Mouse (Mus musculus) Patski (cell line): Measurements from ENCODE around the gene Zfp663. TPM values are rescaled to one million over a fixed set of nuclear protein-coding genes. Genes with fewer than 3 reads are reported as not detected.

Experiments
- ATAC-seq: fragments of 100-300 bp; one replicate; pipeline ENCODE4 v1.8.0; 2021
- CTCF ChIA-PET: fragments of 350-600 bp; sonication (Branson Sonifier 250); formaldehyde crosslinking; loops from one replicate; lab custom pipeline; 2022; ENCODE audit warnings: inconsistent platforms; lab: Charles Lee
- POLR2A ChIA-PET: fragments of 350-600 bp; sonication (Branson Sonifier 250); formaldehyde crosslinking; loops from one replicate; lab custom pipeline; 2022; ENCODE audit warnings: antibody characterized with exemption, inconsistent platforms; lab: Charles Lee
- DNase-seq: peaks from one replicate; pipeline ENCODE4 v3.0.0-alpha.2; 2011; ENCODE audit warnings: low read depth, low spot score
- H3K27me3 ChIP-seq: fragments of 371-371 bp; one replicate; pipeline ENCODE4 v1.5.1; 2021
- CTCF ChIP-seq: fragments of 100-300 bp; IDR thresholded peaks from one replicate; pipeline ENCODE4 v1.5.1; 2021
- in situ Hi-C: fragments of 300-500 bp; cut with MboI; formaldehyde crosslinking; loops from 3 replicates; pipeline ENCODE4 v1.11.1; 2018; ENCODE audit warnings: low pct_unique_long_range_greater_than_20kb, mixed read lengths
- polyA plus RNA-seq: library from polyadenylated mRNA; unstranded; gene quantifications from one replicate; pipeline ENCODE4 v1.2.3, GENCODE M21; 2021

Zfp663 gene
- polyA plus RNA-seq, 1 experiment from 2014 or later, result not detected

DNA sequence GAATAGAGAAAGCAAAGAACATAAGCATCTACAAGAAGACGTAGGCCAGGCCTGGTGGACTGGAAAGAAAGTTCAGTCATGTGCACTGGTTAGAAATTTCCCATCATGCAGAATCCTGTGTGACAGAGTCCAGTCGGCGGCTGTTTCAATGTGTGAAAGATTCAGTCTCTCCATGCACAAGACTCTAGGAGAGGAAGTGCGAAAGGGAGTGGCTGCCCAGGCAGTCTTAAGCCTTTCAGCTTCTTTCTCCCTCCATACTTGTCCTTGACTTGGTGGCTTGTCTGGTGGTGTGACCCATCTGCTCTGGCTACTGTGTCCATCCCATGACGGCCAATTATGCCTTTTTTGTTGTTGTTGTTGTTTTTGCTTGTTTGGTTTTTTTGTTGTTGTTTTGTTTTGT lies 22.3 kb downstream of the Zfp663 start:
- no peak for ATAC-seq
- POLR2A ChIA-PET, result no interaction called here
- CTCF ChIA-PET, result no interaction called here
- TF ChIP-seq CTCF, result no peak
- in situ Hi-C loops, result no loop called here
- peaks cover 17% of the 10 kb centered on the region for H3K27me3 ChIP-seq
- DNase-seq, result no peak

DNA sequence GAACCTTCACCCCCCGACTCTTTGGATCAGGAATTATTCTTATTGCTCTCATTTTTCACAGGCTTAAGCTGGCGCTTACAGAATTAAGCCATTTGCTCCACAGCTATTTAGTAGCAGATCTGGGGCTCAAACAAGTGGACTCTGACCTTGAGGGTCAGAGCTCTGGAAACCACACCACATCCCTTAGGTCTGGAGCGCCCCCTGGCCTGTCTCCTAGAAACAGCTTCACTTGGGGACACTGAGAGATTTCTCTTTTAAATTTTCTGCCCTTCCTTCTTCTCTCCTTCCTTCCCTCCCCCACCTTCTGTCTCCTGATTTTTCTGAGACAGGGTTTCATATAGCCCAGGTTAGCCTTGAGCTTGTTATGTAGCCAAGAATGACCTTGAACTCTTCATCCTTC lies 31.3 kb downstream of the Zfp663 start:
- peak; percentile 89 for TF ChIP-seq CTCF
- ChIA-PET CTCF (interaction anchor here (0.8 to 2.1 kb wide), 6 partner anchors 10 to 263 kb away, joined by 4 to 11 read pairs (median 6); partner anchors contain the start of gene Slc35c2), POLR2A (interaction anchor here (0.8 kb wide), 1 partner anchor 11 kb away, joined by 3 read pairs; the partner anchor contains the start of gene Elmo2)
- H3K27me3 ChIP-seq, result peaks cover 7% of the 10 kb centered on the region
- ATAC-seq, result no peak
- in situ Hi-C loops, result no loop called here
- DNase-seq, result no peak

- ATAC-seq (no peak), DNase-seq (no peak)
- TF ChIP-seq CTCF, result no peak
- in situ Hi-C loops, result no loop called here
- ChIA-PET CTCF (no interaction called here), POLR2A (no interaction called here)
- H3K27me3 ChIP-seq, result peaks cover 17% of the 10 kb centered on the region
Observed at GRCm38 (mm10) chr2:165332610-165333210, 35.8 kb downstream of the Zfp663 start.

- ATAC-seq (no peak), DNase-seq (no peak)
- TF ChIP-seq CTCF, result no peak
- peaks cover 17% of the 10 kb centered on the region for H3K27me3 ChIP-seq
- POLR2A ChIA-PET, result no interaction called here
- in situ Hi-C loops, result no loop called here
- CTCF ChIA-PET, result no interaction called here
Observed at GRCm38 (mm10) chr2:165329703-165330102, 38.8 kb downstream of the Zfp663 start.

DNA sequence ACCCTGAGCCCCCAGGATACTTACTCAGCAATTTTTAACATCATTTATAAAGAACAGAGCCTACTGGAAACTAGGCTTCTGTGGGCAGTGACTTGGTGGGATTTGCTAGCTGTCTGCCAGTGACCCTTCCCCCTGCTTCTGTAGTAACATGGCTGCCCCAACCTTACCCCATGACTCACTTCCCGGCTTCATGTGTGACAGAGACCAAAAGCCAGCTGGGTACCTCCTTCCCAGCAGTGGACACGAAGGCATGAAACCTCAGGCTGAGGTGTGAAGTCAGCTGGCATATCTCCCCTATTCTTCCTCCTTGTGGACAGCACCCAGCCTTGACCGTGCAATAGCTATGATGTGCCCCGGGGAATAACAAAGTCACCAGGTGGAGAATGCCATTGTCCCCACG lies 39.8 kb downstream of the Zfp663 start:
- DNase-seq (no peak), ATAC-seq (no peak)
- ChIA-PET POLR2A (no interaction called here), CTCF (interaction anchor here (2.2 kb wide), 1 partner anchor 9 kb away, joined by 5 read pairs; no protein-coding TSS in a partner anchor)
- in situ Hi-C loops, result no loop called here
- TF ChIP-seq CTCF, result no peak
- peaks cover 17% of the 10 kb centered on the region for H3K27me3 ChIP-seq

- ChIA-PET CTCF (interaction anchor here (2.2 kb wide), 1 partner anchor 10 kb away, joined by 5 read pairs; no protein-coding TSS in a partner anchor), POLR2A (no interaction called here)
- ATAC-seq, result no peak
- in situ Hi-C loops, result no loop called here
- peaks cover 17% of the 10 kb centered on the region for H3K27me3 ChIP-seq
- no peak for DNase-seq
- no peak for TF ChIP-seq CTCF
Observed at GRCm38 (mm10) chr2:165327386-165327785, 41.1 kb downstream of the Zfp663 start.

DNA sequence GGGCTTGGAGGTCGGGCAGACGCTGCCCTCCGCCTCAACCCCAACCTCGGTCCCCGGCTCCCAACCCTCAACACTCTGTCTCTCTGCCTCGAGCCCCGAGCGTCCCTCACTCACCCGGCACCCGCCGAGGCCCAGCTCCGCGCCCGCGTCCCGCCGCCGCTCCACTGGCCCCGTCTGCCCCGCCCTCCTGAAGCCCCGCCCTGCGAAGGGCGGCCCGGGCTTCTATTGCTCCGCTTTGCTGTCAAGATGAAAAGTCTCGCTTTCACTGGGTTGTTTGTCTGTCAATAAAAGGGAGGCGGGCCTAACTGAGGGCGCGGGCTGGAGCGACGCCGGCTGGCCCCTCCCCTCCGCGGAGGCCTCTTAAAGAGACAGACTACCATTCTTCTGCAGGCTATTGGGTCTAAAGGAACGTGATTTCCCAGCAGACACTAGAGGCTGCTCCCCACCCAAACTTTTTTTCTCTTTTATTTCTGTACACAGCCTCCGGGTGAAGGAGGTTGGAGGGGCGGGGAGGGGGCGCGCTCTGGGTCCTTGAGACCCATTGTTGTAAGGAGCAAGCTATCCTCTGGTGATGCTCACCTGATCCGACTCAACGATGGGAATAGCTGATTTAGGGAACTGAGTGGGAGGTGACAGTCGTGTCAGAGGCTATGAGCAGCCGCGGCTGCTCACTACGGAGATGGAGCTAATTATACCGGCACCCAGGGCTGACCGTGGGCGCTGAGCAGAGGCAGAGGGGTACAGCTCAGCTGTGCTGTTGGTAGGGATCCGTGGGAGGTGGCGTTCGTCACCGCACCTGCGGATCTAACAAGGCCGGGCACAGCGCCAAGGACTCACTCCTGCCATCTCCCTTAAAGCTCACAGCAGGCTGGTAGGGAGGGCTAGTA lies 42.0 kb downstream of the Zfp663 start, which contains the start of gene Elmo2:
Gene Elmo2, minus strand, starts transcription at position 176 of the 887 bp plus-strand sequence.
- in situ Hi-C loops, result no loop called here

DNA sequence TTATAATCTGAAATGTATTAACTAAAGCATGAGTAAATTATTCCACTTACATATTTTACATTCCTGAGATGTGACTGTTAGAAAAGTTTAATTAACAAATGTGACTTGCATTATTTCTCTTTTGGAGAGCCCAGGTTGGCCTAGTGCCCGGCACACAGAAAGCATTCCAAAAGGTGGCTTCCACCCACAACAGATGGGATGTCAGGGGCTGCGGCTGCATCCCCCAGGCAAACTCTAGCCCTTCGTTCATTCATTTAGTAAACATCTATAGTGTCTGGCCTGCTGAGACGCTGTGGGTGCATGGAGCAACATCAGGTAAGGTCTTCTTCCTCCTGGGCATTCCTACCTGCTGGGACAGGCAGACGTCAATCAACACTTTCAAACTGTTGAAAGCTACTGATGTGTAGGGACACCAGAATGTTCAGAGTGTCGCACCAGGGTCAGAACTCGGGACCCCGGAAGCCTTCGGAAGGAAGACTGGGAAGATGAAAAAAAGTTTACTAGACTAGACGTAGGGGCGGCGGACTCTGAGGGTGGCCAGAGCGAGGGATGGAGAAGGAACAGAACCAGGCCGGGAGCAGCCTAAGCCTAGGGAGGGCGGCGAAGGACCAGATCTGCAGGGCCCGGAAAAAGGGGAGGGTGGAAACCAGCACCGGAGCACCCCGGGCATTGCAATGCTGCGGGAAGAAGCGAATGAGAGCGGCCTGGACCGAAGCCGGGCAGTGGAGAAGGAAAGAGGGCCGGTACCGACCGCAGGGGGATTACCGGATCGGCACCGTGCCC lies 42.8 kb downstream of the Zfp663 start:
- ATAC-seq (no peak), DNase-seq (no peak)
- TF ChIP-seq CTCF, result no peak
- CTCF ChIA-PET, result no interaction called here
- H3K27me3 ChIP-seq, result peaks cover under 1% of the 10 kb centered on the region
- POLR2A ChIA-PET, result interaction anchor here (0.7 kb wide), 1 partner anchor 12 kb away, joined by 3 read pairs; no protein-coding TSS in a partner anchor
- in situ Hi-C loops, result no loop called here

More for the DNA sequence above, 42.0 kb downstream of the Zfp663 start, which contains the start of gene Elmo2:
- TF ChIP-seq CTCF, result no peak
- peak; percentile 97 for ATAC-seq
- peak; percentile 77 for DNase-seq
- ChIA-PET CTCF (interaction anchor here (2.2 kb wide), 1 partner anchor 11 kb away, joined by 5 read pairs; no protein-coding TSS in a partner anchor), POLR2A (interaction anchor here (0.7 kb wide), 1 partner anchor 11 kb away, joined by 3 read pairs; no protein-coding TSS in a partner anchor)
- H3K27me3 ChIP-seq, result peaks cover 9% of the 10 kb centered on the region

GRCm38 (mm10) chr2:165323928-165324327 lies 44.6 kb downstream of the Zfp663 start:
- H3K27me3 ChIP-seq, result no peaks in the 10 kb centered on the region
- ChIA-PET POLR2A (no interaction called here), CTCF (no interaction called here)
- TF ChIP-seq CTCF, result no peak
- ATAC-seq (no peak), DNase-seq (no peak)
- in situ Hi-C loops, result no loop called here

- DNase-seq, result no peak
- ChIA-PET POLR2A (no interaction called here), CTCF (no interaction called here)
- in situ Hi-C loops, result no loop called here
- H3K27me3 ChIP-seq, result no peaks in the 10 kb centered on the region
- ATAC-seq, result no peak
- TF ChIP-seq CTCF, result no peak
Observed at GRCm38 (mm10) chr2:165323484-165323883, 45.0 kb downstream of the Zfp663 start.
